Mouse (Mus musculus): ENCODE results near the gene Tfap2b.

Tfap2b gene

GRCm38 (mm10) chr1:19208641-19209358 is at the start of gene Tfap2b:
TSS of gene Tfap2b (plus strand) at chr1:19208914.
- peak; percentile 63 for DNase-seq (ENCODE audit: extremely low spot score)

GRCm38 (mm10) chr1:19178742-19179397 is 29.8 kb upstream of the Tfap2b start:
- DNase-seq (ENCODE audit: extremely low spot score), result peak; percentile 34

- peak; percentile 50 for DNase-seq (ENCODE audit: extremely low spot score)
Observed at GRCm38 (mm10) chr1:19205649-19206048, 3.1 kb upstream of the Tfap2b start.

GRCm38 (mm10) chr1:19206194-19206593 is 2.5 kb upstream of the Tfap2b start:
- peak; percentile 58 for DNase-seq (ENCODE audit: extremely low spot score)

- DNase-seq (ENCODE audit: extremely low spot score), result peak; percentile 21
Observed at GRCm38 (mm10) chr1:19207611-19208010, 1.1 kb upstream of the Tfap2b start.

- DNase-seq (ENCODE audit: extremely low spot score), result no peak
Observed at GRCm38 (mm10) chr1:19209359-19209745, 638 bp downstream of the Tfap2b start.

GRCm38 (mm10) chr1:19209776-19210175 is 1.1 kb downstream of the Tfap2b start:
- peak; percentile 65 for DNase-seq (ENCODE audit: extremely low spot score)

GRCm38 (mm10) chr1:19210215-19211032 is 1.7 kb downstream of the Tfap2b start:
- DNase-seq (ENCODE audit: extremely low spot score), result peak; percentile 65

GRCm38 (mm10) chr1:19211033-19211405 is 2.3 kb downstream of the Tfap2b start:
- DNase-seq (ENCODE audit: extremely low spot score), result peak; percentile 24

- DNase-seq (ENCODE audit: extremely low spot score), result peak; percentile 52
Observed at GRCm38 (mm10) chr1:19211546-19212154, 2.9 kb downstream of the Tfap2b start.

- peak; percentile 24 for DNase-seq (ENCODE audit: extremely low spot score)
Observed at GRCm38 (mm10) chr1:19212691-19213090, 4.0 kb downstream of the Tfap2b start.

GRCm38 (mm10) chr1:19213171-19213570 is 4.5 kb downstream of the Tfap2b start:
- peak; percentile 27 for DNase-seq (ENCODE audit: extremely low spot score)

- peak; percentile 32 for DNase-seq (ENCODE audit: extremely low spot score)
Observed at GRCm38 (mm10) chr1:19213851-19214395, 5.2 kb downstream of the Tfap2b start.

GRCm38 (mm10) chr1:19217391-19217790 is 8.7 kb downstream of the Tfap2b start:
- peak; percentile 14 for DNase-seq (ENCODE audit: extremely low spot score)

- DNase-seq (ENCODE audit: extremely low spot score), result peak; percentile 22
Observed at GRCm38 (mm10) chr1:19218221-19218620, 9.5 kb downstream of the Tfap2b start.

- DNase-seq (ENCODE audit: extremely low spot score), result peak; percentile 11
Observed at GRCm38 (mm10) chr1:19219381-19219780, 10.7 kb downstream of the Tfap2b start.

- DNase-seq (ENCODE audit: extremely low spot score), result no peak
Observed at GRCm38 (mm10) chr1:19220564-19220963, 11.8 kb downstream of the Tfap2b start.

GRCm38 (mm10) chr1:19221601-19222000 is 12.9 kb downstream of the Tfap2b start:
- DNase-seq (ENCODE audit: extremely low spot score), result no peak

GRCm38 (mm10) chr1:19226699-19227098 is 18.0 kb downstream of the Tfap2b start:
- DNase-seq (ENCODE audit: extremely low spot score), result peak; percentile 49

- DNase-seq (ENCODE audit: extremely low spot score), result no peak
Observed at GRCm38 (mm10) chr1:19230926-19231573, 22.3 kb downstream of the Tfap2b start.

GRCm38 (mm10) chr1:19231574-19232080 is 22.9 kb downstream of the Tfap2b start:
- no peak for DNase-seq (ENCODE audit: extremely low spot score)
